Mouse (Mus musculus) heart, postnatal 36 days (tissue): ENCODE measurements at regions not wholly inside any gene's neighbourhood (a gene's known extent, or its start where the extent isn't known, plus 50 kb on each side); places are given as distances from the start of the nearest gene placed in this dataset.

Experiments used
- DNase-seq, 2 experiments: peaks; one replicate each; pipeline ENCODE4 v3.0.0; 2021 to 2022
- intact Hi-C: fragments of 180-260 bp; cut with DNase I; formaldehyde crosslinking; loops from one replicate; pipeline ENCODE4 v1.15.1; 2025

- intact Hi-C loops: no loop called here
- no peak for DNase-seq
Measured at GRCm38 (mm10) chr10:98417807-98418743, 496.1 kb upstream of the Atp2b1 start.

- DNase-seq: no peak
- intact Hi-C loops: no loop called here
Measured at GRCm38 (mm10) chr10:98424450-98424849, 489.8 kb upstream of the Atp2b1 start.

GRCm38 (mm10) chr10:98434974-98435373, 479.2 kb upstream of the Atp2b1 start:
- no peak for DNase-seq
- intact Hi-C loops: no loop called here

GRCm38 (mm10) chr10:98461538-98461937, 452.7 kb upstream of the Atp2b1 start:
- intact Hi-C loops: no loop called here
- no peak for DNase-seq

GRCm38 (mm10) chr10:98474581-98474980, 439.6 kb upstream of the Atp2b1 start:
- intact Hi-C loops: no loop called here
- DNase-seq: no peak

- intact Hi-C loops: no loop called here
- no peak for DNase-seq
Measured at GRCm38 (mm10) chr10:98485751-98486681, 428.2 kb upstream of the Atp2b1 start.

GRCm38 (mm10) chr10:98494354-98494753, 419.9 kb upstream of the Atp2b1 start:
- intact Hi-C loops: loop anchor here (1.0 to 10.0 kb wide), 3 partner anchors 418 to 591 kb away; partner anchors contain the start of gene Atp2b1
- DNase-seq: peak; percentile 67 to 74

GRCm38 (mm10) chr10:98496254-98496653, 418.0 kb upstream of the Atp2b1 start:
- intact Hi-C loops: loop anchor here (10.0 kb wide), 1 partner anchor 509 kb away; no protein-coding TSS in a partner anchor
- DNase-seq: no peak

- intact Hi-C loops: no loop called here
- no peak for DNase-seq
Measured at GRCm38 (mm10) chr10:98500315-98500714, 413.9 kb upstream of the Atp2b1 start.

- intact Hi-C loops: no loop called here
- no peak for DNase-seq
Measured at GRCm38 (mm10) chr10:98501566-98501965, 412.6 kb upstream of the Atp2b1 start.

- DNase-seq: no peak
- intact Hi-C loops: no loop called here
Measured at GRCm38 (mm10) chr10:98504524-98504923, 409.7 kb upstream of the Atp2b1 start.

- intact Hi-C loops: no loop called here
- DNase-seq: peak in 1 of 2 experiments; percentile 11
Measured at GRCm38 (mm10) chr10:98508515-98509143, 405.6 kb upstream of the Atp2b1 start.

GRCm38 (mm10) chr10:98514836-98515235, 399.4 kb upstream of the Atp2b1 start:
- DNase-seq: no peak

GRCm38 (mm10) chr10:98517609-98518008, 396.6 kb upstream of the Atp2b1 start:
- intact Hi-C loops: no loop called here
- DNase-seq: no peak

More at GRCm38 (mm10) chr10:98514836-98515235, 399.4 kb upstream of the Atp2b1 start:
- intact Hi-C loops: no loop called here

GRCm38 (mm10) chr10:98529565-98529964, 384.6 kb upstream of the Atp2b1 start:
- intact Hi-C loops: no loop called here
- DNase-seq: no peak

- no peak for DNase-seq
- intact Hi-C loops: no loop called here
Measured at GRCm38 (mm10) chr10:98531425-98531824, 382.8 kb upstream of the Atp2b1 start.

GRCm38 (mm10) chr10:98538706-98539105, 375.5 kb upstream of the Atp2b1 start:
- no peak for DNase-seq
- intact Hi-C loops: no loop called here

GRCm38 (mm10) chr10:98541062-98541461, 373.1 kb upstream of the Atp2b1 start:
- DNase-seq: peak in 1 of 2 experiments; percentile 8
- intact Hi-C loops: no loop called here

GRCm38 (mm10) chr10:98542072-98542471, 372.1 kb upstream of the Atp2b1 start:
- DNase-seq: no peak
- intact Hi-C loops: no loop called here

GRCm38 (mm10) chr10:98543253-98543997, 370.8 kb upstream of the Atp2b1 start:
- DNase-seq: peak in 1 of 2 experiments; percentile 10
- intact Hi-C loops: no loop called here
